Mouse (Mus musculus) limb, embryonic 14.5 days (tissue): ENCODE measurements at regions not wholly inside any gene's neighbourhood (a gene's known extent, or its start where the extent isn't known, plus 50 kb on each side); places are given as distances from the start of the nearest gene placed in this dataset.

Source experiments
- ATAC-seq: fragments of 200-750 bp; cut with Nextera tagmentation; 2 replicates; pipeline ENCODE4 v1.8.0; 2017; ENCODE audit warnings: low read depth, moderate number of reproducible peaks, moderate TSS enrichment; ENCODE audit not compliant: low FRiP score
- DNase-seq: peaks from one replicate; pipeline ENCODE4 v3.0.0-alpha.2; 2015; ENCODE audit warnings: low spot score
- H3K27ac ChIP-seq: fragments of 300-500 bp; sonication (generic); replicated peaks from 2 replicates; pipeline ENCODE4 v1.5.1; 2014; ENCODE audit warnings: low read depth, mild to moderate bottlenecking, low read length, moderate library complexity, mixed read lengths
- H3K27me3 ChIP-seq: fragments of 300-500 bp; sonication (generic); 2 replicates; pipeline ENCODE4 v1.6.1; 2014; ENCODE audit warnings: low read length, mixed read lengths; ENCODE audit not compliant: control insufficient read depth, insufficient read depth
- H3K36me3 ChIP-seq: fragments of 300-500 bp; sonication (generic); 2 replicates; pipeline ENCODE4 v1.6.1; 2014; ENCODE audit warnings: mild to moderate bottlenecking, low read length, moderate library complexity, mixed read lengths; ENCODE audit not compliant: control insufficient read depth, insufficient read depth
- H3K4me1 ChIP-seq: fragments of 300-500 bp; sonication (generic); 2 replicates; pipeline ENCODE4 v1.6.1; 2014; ENCODE audit warnings: antibody characterized with exemption, low read length, mixed read lengths; ENCODE audit not compliant: control insufficient read depth, insufficient read depth
- H3K4me2 ChIP-seq: fragments of 300-500 bp; sonication (generic); replicated peaks from 2 replicates; pipeline ENCODE4 v1.6.1; 2014; ENCODE audit warnings: low read depth, mild to moderate bottlenecking, low read length, moderate library complexity; ENCODE audit not compliant: severe bottlenecking
- H3K4me3 ChIP-seq: fragments of 300-500 bp; sonication (generic); replicated peaks from 2 replicates; pipeline ENCODE4 v1.5.1; 2014; ENCODE audit warnings: low read length
- H3K9ac ChIP-seq: fragments of 300-500 bp; sonication (generic); 2 replicates; pipeline ENCODE4 v1.6.1; 2014; ENCODE audit warnings: mild to moderate bottlenecking, low read depth, low read length, moderate library complexity; ENCODE audit not compliant: severe bottlenecking
- H3K9me3 ChIP-seq: fragments of 300-500 bp; sonication (generic); 2 replicates; pipeline ENCODE4 v1.6.1; 2016; ENCODE audit warnings: low read length; ENCODE audit not compliant: control insufficient read depth
- POLR2A ChIP-seq: fragments of 200-500 bp; IDR thresholded peaks from 2 replicates; pipeline ENCODE4 v1.8.0; 2012; ENCODE audit warnings: inconsistent platforms, mild to moderate bottlenecking, moderate library complexity, borderline replicate concordance; ENCODE audit not compliant: insufficient read depth, insufficient read length; ENCODE audit errors: extremely low read depth
- WGBS: fragments of 180-500 bp; shearing (Covaris S2); extraction: QIAGEN DNeasy Blood & Tissue Kit; methylation state at CpG from one replicate; pipeline ENCODE4 v1.1.7; 2014; 5-methylcytosine and 5-hydroxymethylcytosine counted together

DNA sequence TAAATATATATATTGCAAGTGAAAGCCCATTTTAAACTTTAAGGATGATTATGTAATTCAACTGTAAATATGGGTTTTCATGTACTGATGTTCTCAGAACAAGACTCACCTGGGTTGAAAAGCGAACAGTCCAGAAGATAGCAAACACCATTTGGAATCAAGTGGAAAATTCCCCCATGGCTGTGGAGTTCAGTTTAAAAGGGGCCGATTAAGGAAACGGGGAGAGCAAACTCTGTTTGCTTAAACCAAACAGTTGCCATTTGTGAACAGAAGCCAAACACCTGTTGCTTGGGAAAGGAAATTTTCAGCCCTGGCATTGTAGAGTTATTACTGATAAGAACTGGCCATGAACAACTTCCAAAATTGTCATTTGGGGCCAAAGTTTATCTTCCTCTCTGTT lies 126.1 kb downstream of the Tent5c start:
- Histone ChIP-seq H3K9ac (no peak overlapping the region), H3K36me3 (no peaks in the 10 kb centered on the region), H3K4me3 (no peak overlapping the region), H3K27ac (no peak overlapping the region), H3K27me3 (no peaks in the 10 kb centered on the region), H3K4me1 (peaks cover 2% of the 10 kb centered on the region; the same call in 1 of the 2 replicates), H3K9me3 (no peaks in the 10 kb centered on the region), H3K4me2 (no peak overlapping the region)
- no peak for ATAC-seq
- 85% methylated on average over 3 of the region's 3 CpGs for WGBS
- DNase-seq, result no peak
- no peak for TF ChIP-seq POLR2A

DNA sequence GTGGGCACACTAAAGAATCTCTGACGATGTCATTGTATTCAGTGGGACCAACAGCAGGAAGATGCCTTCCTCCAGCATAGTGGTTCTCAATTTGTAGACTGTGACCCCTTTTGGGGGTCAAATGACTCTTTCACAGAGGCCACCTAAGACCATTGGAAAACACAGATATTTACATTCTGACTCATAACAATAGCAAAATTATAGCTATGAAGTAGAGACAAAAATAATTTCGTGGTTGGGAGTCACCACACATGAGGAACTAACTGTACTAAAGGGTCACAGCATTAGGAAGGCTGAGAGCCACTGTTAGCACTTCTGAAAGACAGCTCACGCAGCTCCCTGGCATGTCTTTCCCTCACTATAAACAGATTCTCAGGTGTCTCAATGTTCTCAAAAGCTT lies 129.1 kb downstream of the Tent5c start:
- H3K4me1 ChIP-seq, result peaks cover 2% of the 10 kb centered on the region; the same call in 1 of the 2 replicates
- 79% methylated on average over 3 of the region's 3 CpGs for WGBS
- no peak overlapping the region for H3K4me2 ChIP-seq
- DNase-seq (no peak), ATAC-seq (no peak)
- H3K9ac ChIP-seq, result no peak overlapping the region
- H3K27me3 ChIP-seq, result no peaks in the 10 kb centered on the region
- no peak for TF ChIP-seq POLR2A
- no peak overlapping the region for H3K4me3 ChIP-seq
- H3K36me3 ChIP-seq, result no peaks in the 10 kb centered on the region
- H3K9me3 ChIP-seq, result no peaks in the 10 kb centered on the region
- no peak overlapping the region for H3K27ac ChIP-seq

DNA sequence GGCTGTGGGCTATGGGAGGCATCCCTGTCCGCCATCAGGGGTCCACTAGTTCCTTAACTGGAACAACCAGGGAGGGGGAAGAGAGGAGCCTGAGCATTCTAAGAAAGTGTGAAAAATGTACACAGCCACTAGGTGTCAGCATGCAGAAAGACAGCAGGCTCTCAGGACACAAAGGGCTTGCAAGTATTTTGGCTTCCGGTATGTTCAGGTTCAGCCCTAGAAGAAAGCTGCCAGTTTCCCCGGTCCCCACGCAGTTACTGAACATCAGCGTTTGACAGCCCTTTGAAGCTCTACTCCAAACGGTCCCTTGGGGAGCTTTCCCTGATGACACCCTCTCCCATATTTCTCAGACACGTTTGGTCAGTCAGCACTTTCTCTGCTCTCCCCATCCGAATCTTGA lies 130.1 kb downstream of the Tent5c start:
- peak overlapping the region; percentile 47; the same call in 1 of the 2 replicates for H3K4me2 ChIP-seq
- no peaks in the 10 kb centered on the region for H3K36me3 ChIP-seq
- H3K27ac ChIP-seq, result 0 out of 2 replicates have a peak overlapping the region, but pooled peaks have one; percentile 33
- ATAC-seq (peak; percentile 80), DNase-seq (peak; percentile 74)
- peak overlapping the region; percentile 22 for H3K4me3 ChIP-seq
- WGBS, result 25% methylated on average over 8 of the region's 8 CpGs
- TF ChIP-seq POLR2A, result no peak
- H3K9me3 ChIP-seq, result no peaks in the 10 kb centered on the region
- H3K4me1 ChIP-seq, result peaks cover 2% of the 10 kb centered on the region; the same call in 1 of the 2 replicates
- H3K27me3 ChIP-seq, result no peaks in the 10 kb centered on the region
- H3K9ac ChIP-seq, result peak overlapping the region; percentile 51

DNA sequence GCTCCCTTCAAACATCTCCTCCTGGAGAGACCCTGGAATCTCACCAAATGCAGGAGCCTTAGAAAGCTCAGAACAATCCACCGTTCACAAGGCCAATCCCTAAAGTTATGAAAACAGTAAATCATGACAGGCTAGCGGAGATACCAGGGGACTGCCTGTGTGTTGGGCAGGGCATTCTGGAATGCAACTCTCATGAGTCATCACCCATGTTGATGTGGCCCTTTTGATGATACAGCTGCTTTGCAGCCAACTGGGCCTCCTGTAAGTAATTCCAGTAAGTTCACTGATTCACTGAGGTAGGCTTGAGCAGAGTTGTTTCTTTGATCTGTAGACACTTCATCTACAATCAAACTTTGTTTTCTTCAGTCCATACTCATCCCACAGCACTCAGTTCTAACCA lies 155.6 kb downstream of the Tent5c start:
- ATAC-seq, result no peak
- no peak overlapping the region for H3K9ac ChIP-seq
- no peak for DNase-seq
- H3K4me1 ChIP-seq, result no peaks in the 10 kb centered on the region
- no peak for TF ChIP-seq POLR2A
- H3K36me3 ChIP-seq, result no peaks in the 10 kb centered on the region
- WGBS, result 85% methylated on average over 2 of the region's 2 CpGs
- no peak overlapping the region for H3K4me2 ChIP-seq
- no peak overlapping the region for H3K4me3 ChIP-seq
- no peaks in the 10 kb centered on the region for H3K27me3 ChIP-seq
- no peak overlapping the region for H3K27ac ChIP-seq
- no peaks in the 10 kb centered on the region for H3K9me3 ChIP-seq

DNA sequence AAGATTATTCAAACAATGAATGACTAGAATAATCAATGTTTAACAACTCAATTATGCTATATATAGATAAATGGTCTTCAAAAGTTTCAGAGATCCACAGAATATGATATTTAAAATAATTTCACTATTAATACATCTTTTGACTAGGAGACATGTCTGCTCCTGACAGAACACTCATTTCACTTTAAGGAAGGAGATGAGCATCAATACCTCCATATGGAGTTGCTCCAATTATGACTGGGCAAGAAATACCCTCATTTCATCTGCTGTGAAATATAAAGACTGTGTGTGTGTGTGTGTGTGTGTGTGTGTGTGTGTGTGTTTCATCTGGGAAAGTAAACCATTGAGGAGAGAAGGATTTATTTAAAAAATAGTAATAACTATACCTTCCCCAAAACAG lies 156.2 kb upstream of the Wdr3 start:
- no peak overlapping the region for H3K4me3 ChIP-seq
- H3K9me3 ChIP-seq, result no peaks in the 10 kb centered on the region
- no peak for TF ChIP-seq POLR2A

DNA sequence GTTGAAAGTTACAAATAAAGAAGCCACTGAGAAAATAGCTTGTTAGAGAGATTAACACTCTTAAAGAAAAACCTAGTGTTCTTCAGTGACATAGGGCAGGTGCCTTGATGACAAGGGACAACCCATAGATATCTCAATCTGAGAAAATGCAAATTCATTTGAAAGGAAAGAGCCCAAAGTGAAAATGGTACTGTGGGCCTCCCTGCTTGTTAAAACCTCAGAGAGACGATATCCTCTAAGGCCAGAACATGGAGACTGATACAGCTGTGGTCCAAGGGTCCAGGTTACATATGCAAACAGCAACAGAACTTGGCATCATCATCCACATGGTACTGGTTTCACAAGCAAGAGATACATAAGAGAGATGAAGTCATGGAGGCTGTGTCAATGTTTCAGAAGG lies 125.6 kb upstream of the Wdr3 start:
- Histone ChIP-seq H3K36me3 (no peaks in the 10 kb centered on the region), H3K27ac (no peak overlapping the region), H3K9me3 (no peaks in the 10 kb centered on the region), H3K4me1 (no peaks in the 10 kb centered on the region), H3K27me3 (no peaks in the 10 kb centered on the region), H3K4me2 (no peak overlapping the region), H3K9ac (no peak overlapping the region), H3K4me3 (no peak overlapping the region)
- TF ChIP-seq POLR2A, result no peak
- ATAC-seq (no peak), DNase-seq (no peak)
- 85% methylated on average over 1 of the region's 1 CpGs for WGBS

More for the DNA sequence above, 156.2 kb upstream of the Wdr3 start:
- no peaks in the 10 kb centered on the region for H3K27me3 ChIP-seq
- DNase-seq (no peak), ATAC-seq (no peak)
- H3K4me1 ChIP-seq, result no peaks in the 10 kb centered on the region
- H3K36me3 ChIP-seq, result no peaks in the 10 kb centered on the region
- H3K27ac ChIP-seq, result no peak overlapping the region
- no peak overlapping the region for H3K9ac ChIP-seq
- H3K4me2 ChIP-seq, result no peak overlapping the region
